Mouse (Mus musculus): ENCODE results near the gene Prkcb. TPM values are rescaled to one million over a fixed set of nuclear protein-coding genes. Genes with fewer than 3 reads are reported as not detected.

Gene Prkcb
- polyA plus RNA-seq, 1 experiment from 2014 or later, result 5.7 TPM

- Histone ChIP-seq H3K4me1 (peaks cover 33% of the 10 kb centered on the region), H3K36me3 (no peaks in the 10 kb centered on the region), H3K27me3 (ENCODE audit: low read depth, poor library complexity, severe bottlenecking) (no peaks in the 10 kb centered on the region), H3K9me3 (replicated peaks) (no peaks in the 10 kb centered on the region), H3K27ac (replicated peaks) (no peak overlapping the region), H3K4me3 (no peak overlapping the region)
- WGBS, result 85% methylated on average over 1 of the region's 1 CpGs
- DNase-seq (ENCODE audit: low spot score), result no peak
These were observed 98.0 kb downstream of the Prkcb start for GRCm38 (mm10) chr7:122386567-122386966.

- no peaks in the 10 kb centered on the region for H3K9me3 ChIP-seq (replicated peaks)
- no peak overlapping the region for H3K4me3 ChIP-seq
- DNase-seq (ENCODE audit: low spot score), result no peak
- WGBS, result 76% methylated on average over 4 of the region's 4 CpGs
- no peaks in the 10 kb centered on the region for H3K27me3 ChIP-seq (ENCODE audit: low read depth, poor library complexity, severe bottlenecking)
- peaks cover 31% of the 10 kb centered on the region for H3K4me1 ChIP-seq
- H3K36me3 ChIP-seq, result no peaks in the 10 kb centered on the region
- H3K27ac ChIP-seq (replicated peaks), result 0 out of 2 replicates have a peak overlapping the region, but pooled peaks have one; percentile 55
These were observed 99.3 kb downstream of the Prkcb start for GRCm38 (mm10) chr7:122387896-122388295.

GRCm38 (mm10) chr7:122388858-122389257, 100.3 kb downstream of the Prkcb start:
- Histone ChIP-seq H3K9me3 (replicated peaks) (no peaks in the 10 kb centered on the region), H3K4me3 (no peak overlapping the region), H3K27ac (replicated peaks) (no peak overlapping the region), H3K27me3 (ENCODE audit: low read depth, poor library complexity, severe bottlenecking) (no peaks in the 10 kb centered on the region), H3K4me1 (peaks cover 31% of the 10 kb centered on the region), H3K36me3 (no peaks in the 10 kb centered on the region)
- WGBS, result 90% methylated on average over 5 of the region's 5 CpGs
- no peak for DNase-seq (ENCODE audit: low spot score)

GRCm38 (mm10) chr7:122389633-122390032, 101.1 kb downstream of the Prkcb start:
- Histone ChIP-seq H3K4me1 (peaks cover 31% of the 10 kb centered on the region), H3K4me3 (no peak overlapping the region), H3K36me3 (no peaks in the 10 kb centered on the region), H3K9me3 (replicated peaks) (no peaks in the 10 kb centered on the region), H3K27ac (replicated peaks) (peak overlapping the region; percentile 71), H3K27me3 (ENCODE audit: low read depth, poor library complexity, severe bottlenecking) (no peaks in the 10 kb centered on the region)
- DNase-seq (ENCODE audit: low spot score), result no peak
- 46% methylated on average over 6 of the region's 6 CpGs for WGBS

- H3K4me3 ChIP-seq, result no peak overlapping the region
- peak overlapping the region; percentile 71 for H3K27ac ChIP-seq (replicated peaks)
- no peaks in the 10 kb centered on the region for H3K27me3 ChIP-seq (ENCODE audit: low read depth, poor library complexity, severe bottlenecking)
- H3K36me3 ChIP-seq, result no peaks in the 10 kb centered on the region
- WGBS, result 71% methylated on average over 5 of the region's 5 CpGs
- DNase-seq (ENCODE audit: low spot score), result no peak
- no peaks in the 10 kb centered on the region for H3K9me3 ChIP-seq (replicated peaks)
- peaks cover 31% of the 10 kb centered on the region for H3K4me1 ChIP-seq
These were observed 101.6 kb downstream of the Prkcb start for GRCm38 (mm10) chr7:122390200-122390599.

- H3K36me3 ChIP-seq, result no peaks in the 10 kb centered on the region
- H3K4me1 ChIP-seq, result peaks cover 31% of the 10 kb centered on the region
- H3K4me3 ChIP-seq, result no peak overlapping the region
- peak overlapping the region; percentile 71; the same call in 1 of the 2 replicates for H3K27ac ChIP-seq (replicated peaks)
- H3K9me3 ChIP-seq (replicated peaks), result no peaks in the 10 kb centered on the region
- DNase-seq (ENCODE audit: low spot score), result no peak
- WGBS, result 73% methylated on average over 4 of the region's 4 CpGs
- H3K27me3 ChIP-seq (ENCODE audit: low read depth, poor library complexity, severe bottlenecking), result no peaks in the 10 kb centered on the region
These were observed 102.1 kb downstream of the Prkcb start for GRCm38 (mm10) chr7:122390683-122391082.

GRCm38 (mm10) chr7:122391382-122391781, 102.8 kb downstream of the Prkcb start:
- WGBS, result 68% methylated on average over 3 of the region's 3 CpGs

GRCm38 (mm10) chr7:122393964-122394363, 105.4 kb downstream of the Prkcb start:
- 55% methylated on average over 5 of the region's 5 CpGs for WGBS
- no peaks in the 10 kb centered on the region for H3K36me3 ChIP-seq
- H3K27ac ChIP-seq (replicated peaks), result no peak overlapping the region
- DNase-seq (ENCODE audit: low spot score), result no peak
- no peaks in the 10 kb centered on the region for H3K27me3 ChIP-seq (ENCODE audit: low read depth, poor library complexity, severe bottlenecking)
- no peak overlapping the region for H3K4me3 ChIP-seq
- no peaks in the 10 kb centered on the region for H3K9me3 ChIP-seq (replicated peaks)
- peaks cover 20% of the 10 kb centered on the region for H3K4me1 ChIP-seq

More at GRCm38 (mm10) chr7:122391382-122391781, 102.8 kb downstream of the Prkcb start:
- Histone ChIP-seq H3K4me1 (peaks cover 31% of the 10 kb centered on the region), H3K4me3 (no peak overlapping the region), H3K27me3 (ENCODE audit: low read depth, poor library complexity, severe bottlenecking) (no peaks in the 10 kb centered on the region), H3K9me3 (replicated peaks) (no peaks in the 10 kb centered on the region), H3K36me3 (no peaks in the 10 kb centered on the region), H3K27ac (replicated peaks) (no peak overlapping the region)
- no peak for DNase-seq (ENCODE audit: low spot score)

- DNase-seq (ENCODE audit: low spot score), result no peak
- WGBS, result 84% methylated on average over 7 of the region's 7 CpGs
These were observed 106.8 kb downstream of the Prkcb start for GRCm38 (mm10) chr7:122395159-122395975.

GRCm38 (mm10) chr7:122395976-122396315, 107.4 kb downstream of the Prkcb start:
- no peaks in the 10 kb centered on the region for H3K27me3 ChIP-seq (ENCODE audit: low read depth, poor library complexity, severe bottlenecking)
- WGBS, result 90% methylated on average over 5 of the region's 5 CpGs
- no peak overlapping the region for H3K4me3 ChIP-seq
- no peaks in the 10 kb centered on the region for H3K9me3 ChIP-seq (replicated peaks)
- H3K27ac ChIP-seq (replicated peaks), result no peak overlapping the region
- 0 out of 2 replicates have a peak, but pooled peaks cover under 1% of the 10 kb centered on the region for H3K4me1 ChIP-seq
- H3K36me3 ChIP-seq, result no peaks in the 10 kb centered on the region
- no peak for DNase-seq (ENCODE audit: low spot score)

More at GRCm38 (mm10) chr7:122395159-122395975, 106.8 kb downstream of the Prkcb start:
- Histone ChIP-seq H3K4me1 (peaks cover 6% of the 10 kb centered on the region), H3K4me3 (no peak overlapping the region), H3K36me3 (no peaks in the 10 kb centered on the region), H3K27ac (replicated peaks) (no peak overlapping the region), H3K9me3 (replicated peaks) (no peaks in the 10 kb centered on the region), H3K27me3 (ENCODE audit: low read depth, poor library complexity, severe bottlenecking) (no peaks in the 10 kb centered on the region)

GRCm38 (mm10) chr7:122397699-122398098, 109.1 kb downstream of the Prkcb start:
- Histone ChIP-seq H3K4me1 (no peaks in the 10 kb centered on the region), H3K4me3 (no peak overlapping the region), H3K27me3 (ENCODE audit: low read depth, poor library complexity, severe bottlenecking) (no peaks in the 10 kb centered on the region), H3K27ac (replicated peaks) (no peak overlapping the region), H3K9me3 (replicated peaks) (no peaks in the 10 kb centered on the region), H3K36me3 (no peaks in the 10 kb centered on the region)
- no peak for DNase-seq (ENCODE audit: low spot score)
- WGBS, result 84% methylated on average over 3 of the region's 3 CpGs

- WGBS, result 90% methylated on average over 7 of the region's 7 CpGs
- Histone ChIP-seq H3K4me1 (peaks cover 26% of the 10 kb centered on the region), H3K4me3 (no peak overlapping the region), H3K27me3 (ENCODE audit: low read depth, poor library complexity, severe bottlenecking) (no peaks in the 10 kb centered on the region), H3K27ac (replicated peaks) (no peak overlapping the region), H3K9me3 (replicated peaks) (no peaks in the 10 kb centered on the region), H3K36me3 (no peaks in the 10 kb centered on the region)
- no peak for DNase-seq (ENCODE audit: low spot score)
These were observed 113.5 kb downstream of the Prkcb start for GRCm38 (mm10) chr7:122402041-122402440.

- Histone ChIP-seq H3K4me1 (peaks cover 26% of the 10 kb centered on the region), H3K27me3 (ENCODE audit: low read depth, poor library complexity, severe bottlenecking) (no peaks in the 10 kb centered on the region), H3K27ac (replicated peaks) (no peak overlapping the region), H3K4me3 (no peak overlapping the region), H3K36me3 (no peaks in the 10 kb centered on the region), H3K9me3 (replicated peaks) (no peaks in the 10 kb centered on the region)
- DNase-seq (ENCODE audit: low spot score), result no peak
- 83% methylated on average over 4 of the region's 4 CpGs for WGBS
These were observed 114.8 kb downstream of the Prkcb start for GRCm38 (mm10) chr7:122403343-122403742.
